Mouse (Mus musculus) left cerebral cortex, adult 9 months (tissue): ENCODE data around the gene Klk9.

Source experiments
- DNase-seq, 2 experiments: peaks; one replicate each; pipeline ENCODE4 v3.0.0; 2022; ENCODE audit warnings: low spot score in 2 of 2

The Klk9 gene

DNA sequence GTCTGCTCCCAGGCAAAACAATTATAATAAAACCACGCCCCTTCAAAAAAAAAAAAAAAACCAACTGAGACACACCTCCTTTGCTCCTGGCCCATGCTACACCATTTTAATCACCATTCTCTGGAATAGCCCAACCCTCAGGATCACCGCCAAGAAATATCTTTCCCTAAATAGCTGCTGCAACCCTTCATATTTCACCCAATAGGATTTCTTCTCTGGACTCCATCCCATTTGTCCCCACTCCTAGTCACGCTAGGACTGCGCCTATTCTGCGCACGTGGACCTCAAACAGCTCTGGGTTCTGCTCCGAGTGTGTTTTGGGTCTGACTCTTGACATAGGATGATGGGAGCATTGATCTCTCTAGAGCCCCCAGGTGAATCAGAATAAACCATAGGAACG is 4.7 kb downstream of the Klk9 start:
- no peak for DNase-seq

GRCm38 (mm10) chr7:43797333-43797769 is 5.7 kb downstream of the Klk9 start, which contains the start of gene Klk8:
Gene Klk8, plus strand, starts transcription at chr7:43797577.
- DNase-seq, result no peak

DNA sequence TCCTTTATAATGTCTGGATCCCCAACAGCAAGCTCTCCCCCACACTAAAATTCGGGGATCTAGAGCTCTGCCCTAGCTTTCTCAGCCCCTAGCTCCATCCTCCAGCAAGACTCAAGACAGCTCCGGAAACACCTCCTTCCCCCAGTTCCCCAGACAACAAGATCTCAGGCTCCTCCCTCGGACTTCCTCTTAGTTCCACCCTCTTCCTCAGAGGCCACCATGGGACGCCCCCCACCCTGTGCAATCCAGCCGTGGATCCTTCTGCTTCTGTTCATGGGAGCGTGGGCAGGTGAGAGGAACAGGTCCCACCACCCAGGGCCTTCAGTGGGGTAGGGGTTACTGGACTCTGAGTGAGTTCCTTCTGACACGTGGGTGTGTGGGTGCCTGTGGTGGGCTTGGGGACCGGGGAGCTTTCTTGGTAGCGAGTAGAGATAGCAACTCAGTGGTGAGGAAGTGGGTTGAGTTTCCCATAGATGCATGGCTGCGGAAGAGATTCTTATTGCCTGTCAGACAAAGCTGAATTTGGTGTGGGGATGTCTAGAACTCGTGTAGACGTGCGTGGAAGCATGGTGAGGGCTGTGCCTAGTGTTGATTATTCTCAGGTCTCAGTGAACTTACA is 6.3 kb downstream of the Klk9 start:
- DNase-seq, result no peak

DNA sequence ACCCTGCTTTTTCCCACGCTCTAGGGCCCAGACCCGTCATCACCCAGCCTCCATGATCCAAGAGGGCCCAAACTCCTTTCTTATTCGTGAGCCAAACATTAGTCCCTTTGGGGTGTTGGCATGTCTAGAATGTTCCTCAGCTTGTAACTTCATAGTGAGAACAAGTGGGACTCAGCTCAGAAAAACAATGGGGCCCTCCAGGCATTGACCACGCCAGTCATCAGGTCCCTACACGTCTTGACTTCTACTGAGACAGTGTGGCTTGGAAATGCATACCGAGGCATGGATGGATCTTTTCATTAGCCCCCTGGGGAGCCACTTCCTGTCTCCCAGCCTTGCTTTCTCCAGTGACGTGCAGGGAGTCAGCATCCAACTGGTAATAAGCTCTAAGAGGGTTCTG is 8.2 kb downstream of the Klk9 start:
- DNase-seq, result no peak

DNA sequence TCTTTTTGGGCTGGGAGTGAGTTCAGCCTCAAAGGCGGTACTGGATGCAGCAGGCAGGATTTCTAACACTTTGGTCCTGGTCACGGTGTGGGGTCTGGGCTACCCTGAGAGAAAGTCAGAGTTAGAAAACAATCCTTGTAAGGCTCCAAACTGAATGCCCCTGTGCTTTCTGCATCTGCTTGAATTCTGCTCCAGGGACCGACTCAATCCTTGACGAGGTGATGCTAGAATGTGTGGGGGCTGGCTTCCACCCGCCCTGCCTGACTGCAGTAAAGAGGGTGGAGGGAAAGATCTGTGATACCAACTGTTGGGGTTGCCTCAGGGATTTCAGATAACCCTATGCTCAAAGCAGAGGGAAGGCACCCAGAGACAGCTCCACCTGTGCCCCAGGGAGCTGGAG is 19.3 kb downstream of the Klk9 start, which contains the start of gene Klk7:
TSS of gene Klk7 (plus strand) at position 301 of the 400 bp plus-strand sequence.
- DNase-seq, result no peak

GRCm38 (mm10) chr7:43815211-43815610 is 23.5 kb downstream of the Klk9 start:
- DNase-seq, result no peak

DNA sequence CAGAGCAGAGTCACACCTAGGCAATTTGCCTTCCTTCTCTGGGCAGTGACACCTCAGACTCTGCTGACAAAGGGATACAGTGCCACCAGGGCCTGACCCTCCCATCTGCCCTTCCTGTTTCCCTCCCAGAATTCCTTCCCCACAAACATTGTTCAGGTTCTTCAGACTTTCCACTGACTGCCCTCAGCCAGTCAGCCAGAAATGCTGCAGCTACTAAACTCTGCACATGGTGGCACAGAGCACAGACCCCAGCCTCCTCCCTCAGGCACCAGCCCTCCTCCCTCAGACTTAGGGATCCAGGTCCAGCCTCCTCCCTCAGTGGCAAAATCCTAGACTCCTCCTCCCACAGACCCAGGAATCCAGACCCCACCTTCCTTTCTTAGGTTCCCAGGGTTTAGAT is 25.1 kb downstream of the Klk9 start:
- no peak for DNase-seq

GRCm38 (mm10) chr7:43821581-43821980 is 29.9 kb downstream of the Klk9 start:
- DNase-seq, result no peak

GRCm38 (mm10) chr7:43824199-43824598 is 32.5 kb downstream of the Klk9 start, which contains the start of gene Klk6:
Gene Klk6, plus strand, starts transcription at chr7:43824499.
- DNase-seq, result no peak

DNA sequence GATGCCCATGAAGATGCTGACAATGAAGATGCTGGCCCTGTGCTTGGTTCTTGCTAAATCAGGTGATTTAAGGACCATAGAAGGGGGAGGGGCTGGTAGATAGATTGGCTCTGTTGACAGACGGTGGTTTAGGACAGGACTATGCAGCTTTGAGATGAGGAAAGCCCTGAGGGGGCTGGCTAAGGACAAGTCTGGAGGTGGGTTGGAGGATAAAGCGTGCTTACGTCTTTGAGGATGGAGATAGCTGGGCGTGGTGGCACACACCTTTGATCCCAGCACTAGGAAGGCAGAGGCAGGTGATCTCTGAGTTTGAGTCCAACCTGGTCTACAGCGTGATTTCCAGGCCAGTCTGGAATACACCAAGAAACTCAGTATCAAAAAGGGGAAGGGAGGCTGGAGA is 34.4 kb downstream of the Klk9 start:
- no peak for DNase-seq

DNA sequence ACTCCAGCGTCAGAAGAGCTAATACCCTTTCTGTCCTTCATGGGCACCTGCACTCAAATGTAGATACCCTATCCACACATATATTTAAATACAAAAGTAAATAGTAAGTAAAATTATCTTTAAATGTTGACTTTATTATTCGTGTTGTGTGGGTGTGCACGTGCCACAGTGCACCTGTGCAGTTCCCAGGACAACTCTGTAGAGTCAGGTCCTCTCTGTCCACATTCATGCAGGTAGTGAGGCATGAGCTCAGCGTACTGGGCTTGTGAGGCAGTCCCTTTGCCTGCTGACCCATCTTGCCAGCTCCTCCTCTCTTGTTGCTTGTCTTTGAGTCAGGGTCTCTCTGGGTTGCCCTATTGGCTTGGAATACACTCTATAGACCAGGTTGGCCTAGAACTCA is 36.0 kb downstream of the Klk9 start:
- DNase-seq, result no peak

GRCm38 (mm10) chr7:43829006-43829405 is 37.3 kb downstream of the Klk9 start:
- no peak for DNase-seq

- DNase-seq, result no peak
These were observed 50.0 kb downstream of the Klk9 start, which contains the start of gene Klk5 for GRCm38 (mm10) chr7:43841701-43842100. Gene Klk5, plus strand, starts transcription at chr7:43841971.

DNA sequence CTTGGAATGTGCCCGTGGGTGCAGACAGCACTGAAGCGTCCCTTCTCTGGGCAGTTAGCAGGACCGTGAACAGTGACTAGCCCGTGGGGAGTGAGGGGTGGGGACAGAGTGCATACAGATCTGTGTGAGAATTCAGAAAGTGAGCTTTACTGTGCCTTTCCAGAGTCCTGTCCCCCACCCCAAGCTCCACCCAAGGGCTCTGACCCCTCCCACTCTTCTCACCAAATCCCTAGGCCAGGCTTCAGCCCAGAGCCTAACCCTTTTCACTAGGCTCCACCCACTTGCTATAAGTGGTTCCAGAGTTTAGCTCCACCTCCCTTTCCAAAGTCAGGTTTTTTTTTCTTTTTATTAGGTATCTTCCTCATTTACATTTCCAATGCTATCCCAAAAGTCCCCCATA is 52.1 kb downstream of the Klk9 start:
- DNase-seq, result no peak
